8 mouse cellular contexts compared by ENCODE assay signal in the genomic region with DNA sequence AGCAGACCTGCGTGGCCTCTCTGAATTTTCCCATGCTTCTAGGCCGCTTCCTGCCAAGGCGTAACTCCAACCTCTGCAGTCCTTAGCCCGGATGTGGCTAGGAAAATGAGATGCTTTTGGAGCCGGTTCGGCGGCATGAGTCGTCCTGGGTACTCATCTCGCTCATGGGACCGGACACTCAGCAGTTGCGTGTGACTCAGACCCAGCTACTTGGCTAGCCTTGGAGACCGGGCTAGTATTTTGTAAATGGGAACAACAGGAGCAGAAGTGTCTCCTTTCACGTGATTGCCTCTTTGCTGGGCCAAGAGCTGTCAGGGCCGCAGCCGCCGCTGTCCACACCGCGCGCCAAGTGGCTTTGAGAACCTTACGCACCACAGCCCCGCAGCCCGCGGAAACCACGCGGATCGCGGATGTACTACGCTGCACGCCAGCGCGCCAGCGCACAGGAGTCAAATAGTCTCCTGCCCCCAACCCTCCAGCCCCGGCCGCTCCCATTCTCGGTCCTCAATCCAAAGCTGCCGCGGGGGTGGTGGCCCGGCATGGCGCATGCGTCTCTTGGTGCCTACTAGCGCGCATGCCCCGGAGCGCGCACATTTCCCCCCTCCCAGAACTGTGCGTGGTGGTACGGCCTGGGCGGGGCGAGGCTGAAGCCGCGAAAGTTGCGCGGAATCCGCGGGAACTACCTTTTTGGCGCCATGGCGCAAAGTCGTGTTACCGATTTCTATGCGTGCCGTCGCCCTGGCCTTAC. TPM values are rescaled to one million over a fixed set of nuclear protein-coding genes. Genes with fewer than 3 reads are reported as not detected.
A peak's percentile ranks its signal among the peaks of the same experiment; 100 is the strongest.
DNase-seq lines count a peak whose midpoint lies in the region; ATAC-seq and TF ChIP-seq lines count a peak whose summit lies in the region.

A gene (plus strand): TSS at position 655 of the 748 bp plus-strand sequence.

- TF ChIP-seq POLR2A in olfactory bulb, adult 2 months (IDR thresholded peaks at IDR 0.05; ENCODE audit: insufficient read depth, low read depth, low read length), result peak; percentile 57
- TF ChIP-seq POLR2A in thymus, adult 2 months (IDR thresholded peaks at IDR 0.05; ENCODE audit: control insufficient read depth, extremely low read depth, insufficient read depth, low read length, poor library complexity), result peak; percentile 54; the same call in 1 of the 2 replicates

- peak; percentile 99 for DNase-seq in ES-CJ7 (ENCODE audit: low read depth, low spot score)
- peak; percentile 96 for DNase-seq in cerebellum, adult 11 months
- peak; percentile 94 to 97 for DNase-seq in heart, postnatal 36 days
- DNase-seq in layer of hippocampus, adult 2 months (ENCODE audit: low spot score in 2 of 2), result peak; percentile 93 to 95
- DNase-seq in lung, embryonic 14.5 days, result peak; percentile 98
- peak; percentile 96 for DNase-seq in thymus, adult 2 months

- peak within 1 kb of the TSS; percentile 85 for H3K4me2 ChIP-seq in forebrain, embryonic 15.5 days (replicated peaks)
- peak within 1 kb of the TSS; percentile 92 for H3K4me2 ChIP-seq in lung, embryonic 14.5 days

- no peaks in the 10 kb centered on the region for H3K9me3 ChIP-seq in forebrain, embryonic 15.5 days
- no peaks in the 10 kb centered on the region for H3K9me3 ChIP-seq in lung, embryonic 14.5 days (ENCODE audit: low read depth, low read length)

- under 1% methylated on average over 62 of the region's 62 CpGs for WGBS in forebrain, embryonic 15.5 days
- WGBS in lung, embryonic 14.5 days, result under 1% methylated on average over 62 of the region's 62 CpGs
- WGBS in olfactory bulb, adult 2 months, result under 1% methylated on average over 61 of the region's 62 CpGs
- under 1% methylated on average over 62 of the region's 62 CpGs for WGBS in thymus, adult 2 months

- peaks cover 27% of the 10 kb centered on the region for H3K4me1 ChIP-seq in forebrain, embryonic 15.5 days
- peaks cover 17% of the 10 kb centered on the region for H3K4me1 ChIP-seq in lung, embryonic 14.5 days (ENCODE audit: insufficient read depth)
- peaks cover 13% of the 10 kb centered on the region for H3K4me1 ChIP-seq in olfactory bulb, adult 2 months (ENCODE audit: control insufficient read depth, insufficient read depth, low read length)
- peaks cover 24% of the 10 kb centered on the region for H3K4me1 ChIP-seq in thymus, adult 2 months (replicated peaks; ENCODE audit: control insufficient read depth, insufficient read depth, low read length)

- peak; percentile 23 for TF ChIP-seq CTCF in layer of hippocampus, adult 2 months (conservative IDR thresholded peaks at IDR 0.05)
- no peak for TF ChIP-seq CTCF in lung, embryonic 14.5 days (IDR thresholded peaks at IDR 0.05; ENCODE audit: low read depth)
- TF ChIP-seq CTCF in olfactory bulb, adult 2 months (IDR thresholded peaks at IDR 0.05; ENCODE audit: insufficient read depth, low read depth, low read length), result no peak
- TF ChIP-seq CTCF in thymus, adult 2 months (IDR thresholded peaks at IDR 0.05; ENCODE audit: borderline replicate concordance, control insufficient read depth, extremely low read depth, insufficient read depth, low read length, poor library complexity), result 0 out of 2 replicates have a peak, but pooled peaks have one; percentile 12

- peaks cover 7% of the 10 kb centered on the region; the same call in 1 of the 2 replicates for H3K36me3 ChIP-seq in forebrain, embryonic 15.5 days
- H3K36me3 ChIP-seq in lung, embryonic 14.5 days (ENCODE audit: insufficient read depth), result peaks cover 36% of the 10 kb centered on the region
- peaks cover 23% of the 10 kb centered on the region for H3K36me3 ChIP-seq in thymus, adult 2 months (ENCODE audit: control insufficient read depth, insufficient read depth, low read length)

- H3K4me3 ChIP-seq in forebrain, embryonic 15.5 days, result peak within 1 kb of the TSS; percentile 73
- peak within 1 kb of the TSS; percentile 83 for H3K4me3 ChIP-seq in layer of hippocampus, adult 2 months
- H3K4me3 ChIP-seq in lung, embryonic 14.5 days (ENCODE audit: low read depth, low read length), result peak within 1 kb of the TSS; percentile 94
- peak within 1 kb of the TSS; percentile 57 for H3K4me3 ChIP-seq in olfactory bulb, adult 2 months (ENCODE audit: insufficient read depth, low read depth, low read length)
- H3K4me3 ChIP-seq in thymus, adult 2 months (ENCODE audit: control insufficient read depth, insufficient read depth, low read length), result peak within 1 kb of the TSS; percentile 62

- H3K27ac ChIP-seq in forebrain, embryonic 15.5 days (replicated peaks), result peak within 1 kb of the TSS; percentile 94
- H3K27ac ChIP-seq in layer of hippocampus, adult 2 months, result peak within 1 kb of the TSS; percentile 92
- H3K27ac ChIP-seq in lung, embryonic 14.5 days (ENCODE audit: low read depth), result peak within 1 kb of the TSS; percentile 96
- peak within 1 kb of the TSS; percentile 72; the same call in 1 of the 2 replicates for H3K27ac ChIP-seq in olfactory bulb, adult 2 months (ENCODE audit: insufficient read depth, low read depth, low read length)
- H3K27ac ChIP-seq in thymus, adult 2 months (ENCODE audit: control insufficient read depth, insufficient read depth, low read length), result peak within 1 kb of the TSS; percentile 67

- ATAC-seq in forebrain, embryonic 15.5 days (replicated peaks), result peak; percentile 97
- peak; percentile 94 for ATAC-seq in lung, embryonic 14.5 days (ENCODE audit: insufficient read depth)

- peak within 1 kb of the TSS; percentile 89 for H3K9ac ChIP-seq in forebrain, embryonic 15.5 days (replicated peaks)
- peak within 1 kb of the TSS; percentile 94 for H3K9ac ChIP-seq in lung, embryonic 14.5 days

- no peaks in the 10 kb centered on the region for H3K27me3 ChIP-seq in forebrain, embryonic 15.5 days
- H3K27me3 ChIP-seq in lung, embryonic 14.5 days (ENCODE audit: insufficient read depth, low read length), result no peaks in the 10 kb centered on the region
- H3K27me3 ChIP-seq in thymus, adult 2 months (ENCODE audit: control insufficient read depth, insufficient read depth, low read length), result no peaks in the 10 kb centered on the region

- intact Hi-C loops in heart, postnatal 36 days (cut with DNase I), result no loop called here

RNA-seq across cellular contexts. Expression of the gene that starts here (rescaled TPM):
- 14.6 and 16.3 TPM in 2 replicates for polyA plus RNA-seq in forebrain, embryonic 15.5 days (2015; fragmentation: Nextera tagmentation; extraction: Ambion mirVana)
- total RNA-seq in heart, postnatal 36 days (2021), result 1 to 10 TPM; 2.4 to 2.5 TPM
- total RNA-seq in layer of hippocampus, adult 2 months (2021), result 1 to 10 TPM; 1.3 to 1.6 TPM
- 47.1 and 50.3 TPM in 2 replicates for polyA plus RNA-seq in lung, embryonic 14.5 days (2014; fragmentation: Nextera tagmentation; extraction: Ambion mirVana)
- not detected in 2 replicates for polyA plus RNA-seq in olfactory bulb, adult 2 months (2012; ENCODE audit: insufficient read depth, insufficient read length, low replicate concordance, missing spikeins)
- polyA plus RNA-seq in thymus, adult 2 months (2012; rRNA removed), result 136 and 210 TPM in 2 replicates

Comparison
In these comparisons a context has a peak if more than half of its experiments do, and no peak if none do; other contexts are left out.
1. Peak in every context shown above with its lines: DNase-seq, ATAC-seq, H3K4me3 ChIP-seq and H3K27ac ChIP-seq.
2. CTCF ChIP-seq: peak in layer of hippocampus, adult 2 months (single experiment) and thymus, adult 2 months (single experiment); none in lung, embryonic 14.5 days (single experiment) and olfactory bulb, adult 2 months (single experiment).